Mouse (Mus musculus) thymus, adult 2 months (tissue): ENCODE results near the gene Vapb. TPM values are rescaled to one million over a fixed set of nuclear protein-coding genes. Genes with fewer than 3 reads are reported as not detected.

ENCODE experiments used
- DNase-seq: peaks from one replicate; pipeline ENCODE4 v3.0.0; 2021
- H3K27ac ChIP-seq: fragments of 200-500 bp; 2 replicates; pipeline ENCODE4 v1.5.1; 2012; ENCODE audit warnings: low read length, control low read depth; ENCODE audit not compliant: control insufficient read depth, insufficient read depth
- H3K27me3 ChIP-seq: fragments of 200-500 bp; 2 replicates; pipeline ENCODE4 v1.6.1; 2012; ENCODE audit warnings: mild to moderate bottlenecking, low read length, moderate library complexity, mixed read lengths; ENCODE audit not compliant: control insufficient read depth, insufficient read depth
- H3K36me3 ChIP-seq: fragments of 200-500 bp; 2 replicates; pipeline ENCODE4 v1.6.1; 2012; ENCODE audit warnings: mild to moderate bottlenecking, low read length, moderate library complexity; ENCODE audit not compliant: control insufficient read depth, insufficient read depth
- H3K4me1 ChIP-seq: fragments of 200-500 bp; replicated peaks from 2 replicates; pipeline ENCODE4 v1.6.1; 2012; ENCODE audit warnings: low read length; ENCODE audit not compliant: control insufficient read depth, insufficient read depth
- H3K4me3 ChIP-seq: fragments of 200-500 bp; 2 replicates; pipeline ENCODE4 v1.5.1; 2012; ENCODE audit warnings: mild to moderate bottlenecking, low read length, control low read depth, moderate library complexity; ENCODE audit not compliant: control insufficient read depth, insufficient read depth
- CTCF ChIP-seq: fragments of 200-500 bp; IDR thresholded peaks from 2 replicates; pipeline ENCODE4 v1.5.1; 2012; ENCODE audit warnings: mild to moderate bottlenecking, control low read depth, low read length, moderate library complexity, borderline replicate concordance; ENCODE audit not compliant: control insufficient read depth, poor library complexity, insufficient read depth; ENCODE audit errors: extremely low read depth
- POLR2A ChIP-seq: fragments of 200-500 bp; IDR thresholded peaks from 2 replicates; pipeline ENCODE4 v1.6.1; 2012; ENCODE audit warnings: mild to moderate bottlenecking, low read length, control low read depth, moderate library complexity; ENCODE audit not compliant: control insufficient read depth, poor library complexity, insufficient read depth; ENCODE audit errors: extremely low read depth
- WGBS: fragments of 180-500 bp; shearing (Covaris S2); methylation state at CpG from one replicate; pipeline ENCODE4 v1.1.7; 2018; 5-methylcytosine and 5-hydroxymethylcytosine counted together
- polyA plus RNA-seq: library from polyadenylated mRNA; depleted of rRNA; stranded (reverse); fragments of >200 nt; gene quantifications from 2 replicates; pipeline ENCODE4 v1.2.3, GENCODE M21; 2012

Vapb gene
- polyA plus RNA-seq, 1 experiment = 12.1 TPM

GRCm38 (mm10) chr2:173730444-173730966 lies 6.8 kb upstream of the Vapb start:
- H3K4me3 ChIP-seq = no peak overlapping the region
- H3K36me3 ChIP-seq = no peaks in the 10 kb centered on the region
- no peak overlapping the region for H3K27ac ChIP-seq
- no peak for DNase-seq
- no peaks in the 10 kb centered on the region for H3K27me3 ChIP-seq
- TF ChIP-seq CTCF (no peak), POLR2A (no peak)
- 72% methylated on average over 9 of the region's 9 CpGs for WGBS
- H3K4me1 ChIP-seq = no peaks in the 10 kb centered on the region

- no peak for TF ChIP-seq POLR2A
Observed at GRCm38 (mm10) chr2:173734426-173734825, 2.9 kb upstream of the Vapb start.

GRCm38 (mm10) chr2:173738232-173738631 lies 921 bp downstream of the Vapb start:
- Histone ChIP-seq H3K27me3 (no peaks in the 10 kb centered on the region), H3K4me1 (peaks cover 20% of the 10 kb centered on the region), H3K4me3 (peak overlapping the region; percentile 77), H3K27ac (no peak overlapping the region), H3K36me3 (no peaks in the 10 kb centered on the region)
- no peak for TF ChIP-seq CTCF
- TF ChIP-seq POLR2A = no peak
- DNase-seq = no peak
- WGBS = 78% methylated on average over 9 of the region's 9 CpGs

More at GRCm38 (mm10) chr2:173734426-173734825, 2.9 kb upstream of the Vapb start:
- 92% methylated on average over 2 of the region's 2 CpGs for WGBS
- DNase-seq = no peak
- H3K36me3 ChIP-seq = no peaks in the 10 kb centered on the region
- H3K27ac ChIP-seq = no peak overlapping the region
- no peak overlapping the region for H3K4me3 ChIP-seq
- peaks cover 15% of the 10 kb centered on the region for H3K4me1 ChIP-seq
- no peaks in the 10 kb centered on the region for H3K27me3 ChIP-seq

GRCm38 (mm10) chr2:173739107-173739506 lies 1.8 kb downstream of the Vapb start:
- Histone ChIP-seq H3K4me1 (peaks cover 20% of the 10 kb centered on the region), H3K27me3 (no peaks in the 10 kb centered on the region), H3K27ac (no peak overlapping the region), H3K4me3 (no peak overlapping the region), H3K36me3 (no peaks in the 10 kb centered on the region)
- 95% methylated on average over 7 of the region's 7 CpGs for WGBS
- DNase-seq = no peak
- TF ChIP-seq CTCF (no peak), POLR2A (no peak)

- Histone ChIP-seq H3K27me3 (no peaks in the 10 kb centered on the region), H3K36me3 (no peaks in the 10 kb centered on the region), H3K4me1 (peaks cover 20% of the 10 kb centered on the region), H3K4me3 (no peak overlapping the region), H3K27ac (no peak overlapping the region)
- DNase-seq = no peak
- 97% methylated on average over 13 of the region's 13 CpGs for WGBS
- TF ChIP-seq POLR2A (no peak), CTCF (no peak)
Observed at GRCm38 (mm10) chr2:173742090-173742489, 4.8 kb downstream of the Vapb start.

GRCm38 (mm10) chr2:173742744-173743143 lies 5.4 kb downstream of the Vapb start:
- no peak for DNase-seq
- TF ChIP-seq POLR2A = no peak
- no peak for TF ChIP-seq CTCF
- 95% methylated on average over 9 of the region's 9 CpGs for WGBS
- Histone ChIP-seq H3K36me3 (no peaks in the 10 kb centered on the region), H3K27ac (no peak overlapping the region), H3K27me3 (no peaks in the 10 kb centered on the region), H3K4me1 (peaks cover 20% of the 10 kb centered on the region), H3K4me3 (no peak overlapping the region)

GRCm38 (mm10) chr2:173744070-173744815 lies 6.9 kb downstream of the Vapb start:
- H3K36me3 ChIP-seq = no peaks in the 10 kb centered on the region
- WGBS = 64% methylated on average over 7 of the region's 7 CpGs
- no peak for DNase-seq
- no peak overlapping the region for H3K4me3 ChIP-seq
- peaks cover 6% of the 10 kb centered on the region; the same call in 1 of the 2 replicates for H3K4me1 ChIP-seq
- TF ChIP-seq POLR2A (no peak), CTCF (no peak)
- H3K27ac ChIP-seq = no peak overlapping the region
- H3K27me3 ChIP-seq = no peaks in the 10 kb centered on the region
